Mouse (Mus musculus) liver, adult 2 months (tissue): ENCODE data around the gene Snd1. TPM values are rescaled to one million over a fixed set of nuclear protein-coding genes. Genes with fewer than 3 reads are reported as not detected.
A peak's percentile ranks its signal among the peaks of the same experiment; 100 is the strongest.

ENCODE experiments used
- DNase-seq: peaks from one replicate; pipeline ENCODE4 v3.0.0-alpha.2; 2011; ENCODE audit warnings: low read depth, low spot score; ENCODE audit errors: extremely low read depth
- H3K27ac ChIP-seq: fragments of 200-500 bp; replicated peaks from 2 replicates; pipeline ENCODE4 v1.5.1; 2012; ENCODE audit warnings: low read depth, mild to moderate bottlenecking, control low read depth, inconsistent platforms, low read length; ENCODE audit not compliant: insufficient read depth
- H3K27me3 ChIP-seq: fragments of 200-500 bp; 2 replicates; pipeline ENCODE4 v1.6.1; 2012; ENCODE audit warnings: mild to moderate bottlenecking, moderate library complexity, low read length, inconsistent platforms; ENCODE audit not compliant: control insufficient read depth, insufficient read depth
- H3K36me3 ChIP-seq: fragments of 200-500 bp; 2 replicates; pipeline ENCODE4 v1.6.1; 2012; ENCODE audit warnings: low read length, inconsistent platforms; ENCODE audit not compliant: control insufficient read depth, insufficient read depth
- H3K4me1 ChIP-seq: fragments of 200-500 bp; 2 replicates; pipeline ENCODE4 v1.6.1; 2011; ENCODE audit warnings: low read length; ENCODE audit not compliant: control insufficient read depth, insufficient read depth
- H3K4me3 ChIP-seq: fragments of 200-500 bp; 2 replicates; pipeline ENCODE4 v1.5.1; 2011; ENCODE audit warnings: low read depth, mild to moderate bottlenecking, control low read depth, low read length, moderate library complexity; ENCODE audit not compliant: insufficient read depth
- H3K79me2 ChIP-seq: fragments of 200-500 bp; 2 replicates; pipeline ENCODE4 v1.6.1; 2012; ENCODE audit warnings: inconsistent platforms, mild to moderate bottlenecking, low read length, moderate library complexity; ENCODE audit not compliant: control insufficient read depth, insufficient read depth
- H3K9ac ChIP-seq: fragments of 200-500 bp; 2 replicates; pipeline ENCODE4 v1.6.1; 2012; ENCODE audit warnings: low read depth, mild to moderate bottlenecking, control low read depth, inconsistent platforms, low read length
- CTCF ChIP-seq: fragments of 200-500 bp; IDR thresholded peaks from 2 replicates; pipeline ENCODE4 v1.5.1; 2011; ENCODE audit warnings: low read depth, low read length, control low read depth
- POLR2A ChIP-seq: fragments of 200-500 bp; IDR thresholded peaks from 2 replicates; pipeline ENCODE4 v1.6.1; 2011; ENCODE audit warnings: low read length, control low read depth; ENCODE audit not compliant: insufficient read depth; ENCODE audit errors: extremely low read depth
- WGBS: fragments of 180-500 bp; shearing (Covaris S2); methylation state at CpG from one replicate; pipeline ENCODE4 v1.1.7; 2018; 5-methylcytosine and 5-hydroxymethylcytosine counted together
- polyA plus RNA-seq: library from polyadenylated mRNA; depleted of rRNA; stranded (reverse); fragments of >200 nt; gene quantifications from 2 replicates; pipeline ENCODE4 v1.2.3, GENCODE M21; 2012
- total RNA-seq: library from RNA; depleted of rRNA; stranded (reverse); fragments of >200 nt; gene quantifications from 2 replicates; pipeline ENCODE4 v1.2.3, GENCODE M21; 2014

The Snd1 gene
- total and polyA plus RNA-seq, 2 experiments: 64.2 to 88.6 TPM

- no peak for DNase-seq
- 86% methylated on average over 5 of the region's 5 CpGs for WGBS
- TF ChIP-seq CTCF (no peak), POLR2A (no peak)
- Histone ChIP-seq H3K27ac (no peak overlapping the region), H3K4me1 (peaks cover 9% of the 10 kb centered on the region; the same call in 1 of the 2 replicates), H3K9ac (no peak overlapping the region), H3K36me3 (peaks cover 13% of the 10 kb centered on the region), H3K4me3 (no peak overlapping the region), H3K79me2 (peaks cover 14% of the 10 kb centered on the region; the same call in 1 of the 2 replicates), H3K27me3 (no peaks in the 10 kb centered on the region)
Observed at GRCm38 (mm10) chr6:28621961-28622360, 147.0 kb downstream of the Snd1 start.

GRCm38 (mm10) chr6:28622522-28622921 is 147.6 kb downstream of the Snd1 start:
- Histone ChIP-seq H3K27ac (no peak overlapping the region), H3K4me1 (peaks cover 9% of the 10 kb centered on the region; the same call in 1 of the 2 replicates), H3K4me3 (no peak overlapping the region), H3K27me3 (no peaks in the 10 kb centered on the region), H3K36me3 (peaks cover 17% of the 10 kb centered on the region), H3K79me2 (peaks cover 14% of the 10 kb centered on the region; the same call in 1 of the 2 replicates), H3K9ac (no peak overlapping the region)
- WGBS: 72% methylated on average over 6 of the region's 6 CpGs
- peak; percentile 47 for DNase-seq
- TF ChIP-seq CTCF: no peak
- TF ChIP-seq POLR2A: no peak

GRCm38 (mm10) chr6:28622963-28623362 is 148.0 kb downstream of the Snd1 start:
- H3K4me1 ChIP-seq: peaks cover 9% of the 10 kb centered on the region; the same call in 1 of the 2 replicates
- H3K27ac ChIP-seq: no peak overlapping the region
- H3K36me3 ChIP-seq: peaks cover 21% of the 10 kb centered on the region
- H3K79me2 ChIP-seq: peaks cover 13% of the 10 kb centered on the region; the same call in 1 of the 2 replicates
- H3K27me3 ChIP-seq: no peaks in the 10 kb centered on the region
- H3K4me3 ChIP-seq: no peak overlapping the region
- H3K9ac ChIP-seq: no peak overlapping the region
- no peak for DNase-seq
- TF ChIP-seq POLR2A (no peak), CTCF (no peak)
- WGBS: 89% methylated on average over 3 of the region's 3 CpGs

- Histone ChIP-seq H3K36me3 (peaks cover 20% of the 10 kb centered on the region), H3K9ac (no peak overlapping the region), H3K27ac (no peak overlapping the region), H3K4me1 (no peaks in the 10 kb centered on the region), H3K79me2 (peaks cover 12% of the 10 kb centered on the region; the same call in 1 of the 2 replicates), H3K4me3 (no peak overlapping the region), H3K27me3 (no peaks in the 10 kb centered on the region)
- DNase-seq: no peak
- 91% methylated on average over 1 of the region's 1 CpGs for WGBS
- TF ChIP-seq POLR2A (no peak), CTCF (no peak)
Observed at GRCm38 (mm10) chr6:28628408-28628807, 153.5 kb downstream of the Snd1 start.

- peaks cover 12% of the 10 kb centered on the region; the same call in 1 of the 2 replicates for H3K79me2 ChIP-seq
- TF ChIP-seq POLR2A: no peak
- TF ChIP-seq CTCF: no peak
- H3K27ac ChIP-seq: no peak overlapping the region
- H3K4me1 ChIP-seq: no peaks in the 10 kb centered on the region; the same call in none of the 2 replicates
- no peaks in the 10 kb centered on the region for H3K27me3 ChIP-seq
- H3K36me3 ChIP-seq: peaks cover 20% of the 10 kb centered on the region
- WGBS: 95% methylated on average over 2 of the region's 2 CpGs
- no peak for DNase-seq
- H3K9ac ChIP-seq: no peak overlapping the region
- no peak overlapping the region for H3K4me3 ChIP-seq
Observed at GRCm38 (mm10) chr6:28629866-28630265, 154.9 kb downstream of the Snd1 start.

GRCm38 (mm10) chr6:28630926-28631325 is 156.0 kb downstream of the Snd1 start:
- H3K27ac ChIP-seq: no peak overlapping the region
- H3K4me3 ChIP-seq: no peak overlapping the region
- WGBS: 90% methylated on average over 2 of the region's 2 CpGs
- peaks cover 4% of the 10 kb centered on the region for H3K4me1 ChIP-seq
- DNase-seq: no peak
- H3K27me3 ChIP-seq: no peaks in the 10 kb centered on the region
- TF ChIP-seq CTCF: no peak
- H3K79me2 ChIP-seq: peaks cover 17% of the 10 kb centered on the region; the same call in 1 of the 2 replicates
- peaks cover 19% of the 10 kb centered on the region for H3K36me3 ChIP-seq
- no peak overlapping the region for H3K9ac ChIP-seq
